Mouse (Mus musculus) brain, embryonic 14.5 days (tissue): ENCODE measurements around the gene Scfd2.

Experiments used
- CTCF ChIP-seq: fragments of 200-500 bp; IDR thresholded peaks from 2 replicates; pipeline ENCODE4 v1.5.1; 2012; ENCODE audit warnings: inconsistent platforms, mild to moderate bottlenecking, moderate library complexity, borderline replicate concordance; ENCODE audit not compliant: insufficient read depth, insufficient read length; ENCODE audit errors: extremely low read depth
- POLR2A ChIP-seq: fragments of 200-500 bp; IDR thresholded peaks from 2 replicates; pipeline ENCODE4 v1.6.1; 2012; ENCODE audit warnings: mild to moderate bottlenecking, inconsistent platforms, borderline replicate concordance; ENCODE audit not compliant: poor library complexity, insufficient read depth, insufficient read length, severe bottlenecking; ENCODE audit errors: extremely low read depth

GRCm38 (mm10) chr5:74456759-74457158, 74.8 kb downstream of the Scfd2 start:
- TF ChIP-seq POLR2A (no peak), CTCF (no peak)
